Mouse (Mus musculus): ENCODE data around the gene Chaf1a. TPM values are rescaled to one million over a fixed set of nuclear protein-coding genes. Genes with fewer than 3 reads are reported as not detected.

Gene Chaf1a
- total and polyA plus RNA-seq, 3 experiments = 1.6 to 2.5 (median 2.0) TPM

- peak; percentile 86 for DNase-seq
Measured at GRCm38 (mm10) chr17:56116193-56116592, 76.0 kb downstream of the Chaf1a start.

- DNase-seq = peak; percentile 93
Measured at GRCm38 (mm10) chr17:56117251-56117710, 77.0 kb downstream of the Chaf1a start, which contains the start of gene Plin5. Gene Plin5 (minus strand): TSS chr17:56117596.

- peak; percentile 19 for DNase-seq
Measured at GRCm38 (mm10) chr17:56119431-56119830, 79.2 kb downstream of the Chaf1a start.

- DNase-seq = peak; percentile 90
Measured at GRCm38 (mm10) chr17:56119981-56120880, 80.0 kb downstream of the Chaf1a start.

GRCm38 (mm10) chr17:56121826-56122225 is 81.6 kb downstream of the Chaf1a start, which contains the start of gene Lrg1:
Gene Lrg1 (minus strand): TSS chr17:56122001.
- DNase-seq = peak; percentile 57

Other genes starting within 250 kb of the Chaf1a start
- gene Zfp119a, start 161.5 kb upstream of the Chaf1a start, total RNA-seq (2021) = 1 to 10 TPM; 5.3 to 6.4 TPM
- gene Zfp119a, start 161.5 kb upstream of the Chaf1a start, polyA plus RNA-seq (2012; rRNA removed) = not detected in 2 replicates
- gene Zfp959, start 148.3 kb upstream of the Chaf1a start, total RNA-seq (2021) = 1 to 10 TPM; 5.2 to 5.6 TPM
- 0.20 and 0.28 TPM in 2 replicates for gene Zfp959, start 148.3 kb upstream of the Chaf1a start, polyA plus RNA-seq (2012; rRNA removed)
- gene Zfp119b, start 90.9 kb upstream of the Chaf1a start, total RNA-seq (2021) = 1 to 10 TPM; 3.0 to 3.6 TPM
- gene Zfp119b, start 90.9 kb upstream of the Chaf1a start, polyA plus RNA-seq (2012; rRNA removed) = 0.07 TPM in 1 of 2 replicates, not detected in the other
- 1 to 10 TPM in 1 of 2 experiments, under 1 TPM in 1; 0.66 to 1.2 TPM for gene Ebi3, start 87.8 kb upstream of the Chaf1a start, total RNA-seq (2021)
- gene Ebi3, start 87.8 kb upstream of the Chaf1a start, polyA plus RNA-seq (2012; rRNA removed) = 4.7 and 5.8 TPM in 2 replicates
- gene Yju2, start 81.3 kb upstream of the Chaf1a start, total RNA-seq (2021) = 10 to 100 TPM; 16.7 to 19.1 TPM
- 4.4 and 5.3 TPM in 2 replicates for gene Yju2, start 81.3 kb upstream of the Chaf1a start, polyA plus RNA-seq (2012; rRNA removed)
- gene Shd, start 70.0 kb upstream of the Chaf1a start, total RNA-seq (2021) = 1 to 10 TPM in 1 of 2 experiments, under 1 TPM in 1; 0.52 to 1.2 TPM
- 3.2 and 7.8 TPM in 2 replicates for gene Shd, start 70.0 kb upstream of the Chaf1a start, polyA plus RNA-seq (2012; rRNA removed)
- 1 to 10 TPM; 1.0 to 2.7 TPM for gene Fsd1, start 53.9 kb upstream of the Chaf1a start, total RNA-seq (2021)
- gene Fsd1, start 53.9 kb upstream of the Chaf1a start, polyA plus RNA-seq (2012; rRNA removed) = 2.3 and 2.7 TPM in 2 replicates
- 1 to 10 TPM; 5.6 TPM for gene Stap2, start 34.9 kb upstream of the Chaf1a start, total RNA-seq (2021)
- 5.2 and 8.4 TPM in 2 replicates for gene Stap2, start 34.9 kb upstream of the Chaf1a start, polyA plus RNA-seq (2012; rRNA removed)
- 10 to 100 TPM; 87.3 to 90.5 TPM for gene Mpnd, start 34.7 kb upstream of the Chaf1a start, total RNA-seq (2021)
- 179 and 197 TPM in 2 replicates for gene Mpnd, start 34.7 kb upstream of the Chaf1a start, polyA plus RNA-seq (2012; rRNA removed)
- gene Sh3gl1, start 3.8 kb upstream of the Chaf1a start, total RNA-seq (2021) = 10 to 100 TPM; 41.3 to 44.0 TPM
- gene Sh3gl1, start 3.8 kb upstream of the Chaf1a start, polyA plus RNA-seq (2012; rRNA removed) = 66.4 and 70.6 TPM in 2 replicates
- 10 to 100 TPM; 83.2 to 83.8 TPM for gene Ubxn6, start 34.6 kb downstream of the Chaf1a start, total RNA-seq (2021)
- 67.8 and 91.2 TPM in 2 replicates for gene Ubxn6, start 34.6 kb downstream of the Chaf1a start, polyA plus RNA-seq (2012; rRNA removed)
- 10 to 100 TPM; 52.7 to 63.7 TPM for gene Hdgfl2, start 39.2 kb downstream of the Chaf1a start, total RNA-seq (2021)
- gene Hdgfl2, start 39.2 kb downstream of the Chaf1a start, polyA plus RNA-seq (2012; rRNA removed) = 93.5 and 97.9 TPM in 2 replicates
- 100 to 1,000 TPM in 1 of 2 experiments, 10 to 100 TPM in 1; 92.6 to 121 TPM for gene Plin4, start 69.4 kb downstream of the Chaf1a start, total RNA-seq (2021)
- gene Plin4, start 69.4 kb downstream of the Chaf1a start, polyA plus RNA-seq (2012; rRNA removed) = 100 and 184 TPM in 2 replicates
- gene Plin5, start 77.2 kb downstream of the Chaf1a start, total RNA-seq (2021) = 10 to 100 TPM; 59.5 to 71.9 TPM
- 42.9 and 91.7 TPM in 2 replicates for gene Plin5, start 77.2 kb downstream of the Chaf1a start, polyA plus RNA-seq (2012; rRNA removed)
- 10 to 100 TPM; 23.9 to 45.5 TPM for gene Lrg1, start 81.6 kb downstream of the Chaf1a start, total RNA-seq (2021)
- gene Lrg1, start 81.6 kb downstream of the Chaf1a start, polyA plus RNA-seq (2012; rRNA removed) = 134 and 212 TPM in 2 replicates
- gene Sema6b, start 99.9 kb downstream of the Chaf1a start, total RNA-seq (2021) = 10 to 100 TPM in 1 of 2 experiments, 1 to 10 TPM in 1; 6.3 to 10.2 TPM
- 32.9 and 36.5 TPM in 2 replicates for gene Sema6b, start 99.9 kb downstream of the Chaf1a start, polyA plus RNA-seq (2012; rRNA removed)
- 1 to 10 TPM; 2.0 to 2.4 TPM for gene Tnfaip8l1, start 122.0 kb downstream of the Chaf1a start, total RNA-seq (2021)
- 4.2 and 6.7 TPM in 2 replicates for gene Tnfaip8l1, start 122.0 kb downstream of the Chaf1a start, polyA plus RNA-seq (2012; rRNA removed)
- gene Mydgf, start 143.5 kb downstream of the Chaf1a start, total RNA-seq (2021) = 10 to 100 TPM; 51.8 to 55.3 TPM
- gene Mydgf, start 143.5 kb downstream of the Chaf1a start, polyA plus RNA-seq (2012; rRNA removed) = 70.5 and 71.0 TPM in 2 replicates
- 10 to 100 TPM; 37.5 to 39.7 TPM for gene Dpp9, start 178.5 kb downstream of the Chaf1a start, total RNA-seq (2021)
- 53.2 and 65.3 TPM in 2 replicates for gene Dpp9, start 178.5 kb downstream of the Chaf1a start, polyA plus RNA-seq (2012; rRNA removed)
- 10 to 100 TPM; 27.0 to 32.4 TPM for gene Fem1a, start 216.4 kb downstream of the Chaf1a start, total RNA-seq (2021)
- 44.6 and 46.9 TPM in 2 replicates for gene Fem1a, start 216.4 kb downstream of the Chaf1a start, polyA plus RNA-seq (2012; rRNA removed)
- 10 to 100 TPM; 22.7 to 29.4 TPM for gene Ticam1, start 236.3 kb downstream of the Chaf1a start, total RNA-seq (2021)
- 39.7 and 50.2 TPM in 2 replicates for gene Ticam1, start 236.3 kb downstream of the Chaf1a start, polyA plus RNA-seq (2012; rRNA removed)